31 mouse cellular contexts compared by ENCODE assay signal in the genomic region with DNA sequence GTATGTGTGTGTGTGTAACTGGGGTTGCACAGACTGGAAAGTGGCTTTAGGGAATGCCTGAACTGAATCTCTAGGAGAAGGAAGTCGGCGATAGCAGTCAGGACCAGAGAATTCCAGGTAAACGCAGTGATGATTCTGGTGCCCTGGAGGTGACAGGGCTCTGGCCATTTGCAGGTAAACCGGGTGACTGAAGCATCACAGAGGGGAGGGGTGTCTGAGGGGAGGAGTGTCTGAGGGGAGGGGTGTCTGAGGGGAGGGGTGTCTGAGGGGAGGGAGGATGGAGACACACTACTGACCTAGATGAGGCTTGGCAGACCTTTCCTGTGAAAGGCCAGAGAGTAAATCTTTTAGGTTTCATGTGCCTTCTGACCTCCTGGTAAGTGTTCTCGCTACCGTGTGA. TPM values are rescaled to one million over a fixed set of nuclear protein-coding genes. Genes with fewer than 3 reads are reported as not detected.
DNase-seq lines count a peak whose midpoint lies in the region; ATAC-seq and TF ChIP-seq lines count a peak whose summit lies in the region.
"Had no signal": no experiment of that assay in that cellular context is flagged by ENCODE, and none has a peak within 500 bp of the region (broad histone marks: within the 10 kb centered on the region; RNA-seq: fewer than 3 reads in every experiment).

No protein-coding gene starts in this region.

- no peak overlapping the region for H3K4me2 ChIP-seq in liver, postnatal 0 days (ENCODE audit: low read depth, low read length)
- H3K4me2 ChIP-seq in midbrain, embryonic 15.5 days: no peak overlapping the region
- H3K4me2 ChIP-seq: embryonic facial prominence, embryonic 13.5 days; embryonic facial prominence, embryonic 15.5 days; forebrain, embryonic 12.5 days had no signal

- peaks cover 6% of the 10 kb centered on the region; the same call in 1 of the 2 replicates for H3K4me1 ChIP-seq in liver, postnatal 0 days (ENCODE audit: insufficient read depth)
- H3K4me1 ChIP-seq in midbrain, embryonic 15.5 days: no peaks in the 10 kb centered on the region
- H3K4me1 ChIP-seq: embryonic facial prominence, embryonic 13.5 days; embryonic facial prominence, embryonic 15.5 days; forebrain, embryonic 12.5 days had no signal

- peak; percentile 61 for ATAC-seq in liver, postnatal 0 days
- no peak for ATAC-seq in activated CD4-positive, CD25-positive, alpha-beta regulatory T cell, adult 4 months
- no peak for ATAC-seq in midbrain, embryonic 15.5 days (replicated peaks)
- ATAC-seq: CD4-positive, CD25-positive, alpha-beta regulatory T cell, adult 4 months; forebrain, embryonic 14.5 days; forebrain, embryonic 16.5 days; Patski had no signal

- TF ChIP-seq CTCF in liver, postnatal 0 days (IDR thresholded peaks at IDR 0.05; ENCODE audit: low read depth): no peak

- 0 out of 2 replicates have a peak overlapping the region, but pooled peaks have one; percentile 22 for H3K27ac ChIP-seq in liver, postnatal 0 days (ENCODE audit: low read depth)
- no peak overlapping the region for H3K27ac ChIP-seq in midbrain, embryonic 15.5 days
- H3K27ac ChIP-seq: embryonic facial prominence, embryonic 13.5 days; embryonic facial prominence, embryonic 15.5 days; forebrain, embryonic 10.5 days; forebrain, embryonic 12.5 days had no signal

- no peaks in the 10 kb centered on the region for H3K36me3 ChIP-seq in liver, postnatal 0 days (replicated peaks; ENCODE audit: insufficient read depth, low read length)
- H3K36me3 ChIP-seq in midbrain, embryonic 15.5 days (replicated peaks): no peaks in the 10 kb centered on the region
- H3K36me3 ChIP-seq: embryonic facial prominence, embryonic 13.5 days; embryonic facial prominence, embryonic 15.5 days; forebrain, embryonic 10.5 days; forebrain, embryonic 12.5 days; G1E had no signal

- no peaks in the 10 kb centered on the region for H3K27me3 ChIP-seq in liver, postnatal 0 days (ENCODE audit: insufficient read depth, low read length)
- H3K27me3 ChIP-seq in midbrain, embryonic 15.5 days (replicated peaks): no peaks in the 10 kb centered on the region
- H3K27me3 ChIP-seq: CH12.LX; embryonic facial prominence, embryonic 13.5 days; embryonic facial prominence, embryonic 15.5 days; forebrain, embryonic 12.5 days had no signal

- TF ChIP-seq EP300 in liver, postnatal 0 days (IDR thresholded peaks at IDR 0.05; ENCODE audit: low read depth): no peak

- 64% methylated on average over 6 of the region's 6 CpGs for WGBS in liver, postnatal 0 days (ENCODE audit: insufficient replicate concordance)
- WGBS in midbrain, embryonic 15.5 days: 72% methylated on average over 6 of the region's 6 CpGs

- no peaks in the 10 kb centered on the region for H3K9me3 ChIP-seq in liver, postnatal 0 days (ENCODE audit: low read length)
- H3K9me3 ChIP-seq in midbrain, embryonic 15.5 days: no peaks in the 10 kb centered on the region
- H3K9me3 ChIP-seq: embryonic facial prominence, embryonic 13.5 days; embryonic facial prominence, embryonic 15.5 days; forebrain, embryonic 10.5 days; forebrain, embryonic 12.5 days; G1E had no signal

- H3K9ac ChIP-seq in liver, postnatal 0 days (replicated peaks): no peak overlapping the region
- H3K9ac ChIP-seq in midbrain, embryonic 15.5 days: no peak overlapping the region
- H3K9ac ChIP-seq: embryonic facial prominence, embryonic 13.5 days; embryonic facial prominence, embryonic 15.5 days; forebrain, embryonic 12.5 days had no signal

- H3K4me3 ChIP-seq in liver, postnatal 0 days (ENCODE audit: low read depth, low read length): no peak overlapping the region
- no peak overlapping the region for H3K4me3 ChIP-seq in midbrain, embryonic 15.5 days
- H3K4me3 ChIP-seq: embryonic facial prominence, embryonic 13.5 days; embryonic facial prominence, embryonic 15.5 days; erythroblast, embryonic 14.5 days; forebrain, embryonic 10.5 days; forebrain, embryonic 12.5 days had no signal

- DNase-seq in heart, adult 11 months: peak; percentile 74
- DNase-seq in heart, postnatal 4 days: no peak
- no peak for DNase-seq in liver, postnatal 0 days
- DNase-seq in liver (no peak), R1 (ENCODE audit: low read depth, low spot score) (peak; percentile 87)
- DNase-seq: adrenal gland, adult 2 months; adrenal gland, postnatal 10 days; adrenal gland, postnatal 25 days; B cell, adult 2 months; cerebellum, adult 11 months; cerebellum, adult 18-20 months; cerebellum, adult 8-10 months; cerebellum, adult 9-11 months; cerebellum, postnatal 14 days; cerebellum, postnatal 36 days; embryo, embryonic 11 days had no signal

RNA-seq across cellular contexts. Expression of gene Aldh8a1, which starts 50.9 kb away (rescaled TPM):
- total RNA-seq in heart, postnatal 4 days (2021): not detected
- polyA plus RNA-seq in liver, postnatal 0 days (2015; fragmentation: Nextera tagmentation; extraction: Ambion mirVana): 111 and 117 TPM in 2 replicates
- polyA plus RNA-seq in activated CD4-positive, CD25-positive, alpha-beta regulatory T cell, adult 4 months (2017; shearing (Covaris generic)): under 1 TPM in 1 of 2 experiments, not detected in 1; 0.29 TPM
- 0.06 and 0.18 TPM in 2 replicates for polyA plus RNA-seq in midbrain, embryonic 15.5 days (2015; fragmentation: Nextera tagmentation; extraction: Ambion mirVana)
- total RNA-seq: common myeloid progenitor, adult 5-6 weeks had no signal
- polyA plus RNA-seq: adrenal gland, adult 2 months; CD4-positive, CD25-positive, alpha-beta regulatory T cell, adult 4 months; embryonic facial prominence, embryonic 11.5 days; embryonic facial prominence, embryonic 13.5 days; embryonic facial prominence, embryonic 15.5 days; erythroblast, embryonic 14.5 days; forebrain, embryonic 10.5 days; forebrain, embryonic 12.5 days; forebrain, embryonic 14.5 days; forebrain, embryonic 16.5 days; G1E had no signal

Comparison
In these comparisons a context has a peak if more than half of its experiments do, and no peak if none do; other contexts are left out.
1. DNase-seq: peak in heart, adult 11 months (single experiment) and R1 (single experiment); none in heart, postnatal 4 days (single experiment), liver, postnatal 0 days (single experiment) and liver (single experiment).
2. RNA of gene Aldh8a1, which starts 50.9 kb away (polyA plus RNA-seq): 111 to 117 TPM in liver, postnatal 0 days; 0.29 TPM in activated CD4-positive, CD25-positive, alpha-beta regulatory T cell, adult 4 months and 0.06 to 0.18 TPM in midbrain, embryonic 15.5 days; every median in the first group is over 10 times any median in the second.